Mouse (Mus musculus): ENCODE data around the gene Pkhd1. TPM values are rescaled to one million over a fixed set of nuclear protein-coding genes. Genes with fewer than 3 reads are reported as not detected.

Gene Pkhd1
- 0.19 TPM for polyA plus RNA-seq (2017; shearing (Covaris generic))

GRCm38 (mm10) chr1:20617849-20618530 lies at the start of gene Pkhd1:
Pkhd1 (minus strand) TSS chr1:20618064.

Other genes with a start within 250 kb of the Pkhd1 start
- gene Il17a, start 112.8 kb upstream of the Pkhd1 start, polyA plus RNA-seq (2017; shearing (Covaris generic)), result not detected
- gene Il17f, start 172.6 kb upstream of the Pkhd1 start, polyA plus RNA-seq (2017; shearing (Covaris generic)), result not detected
- gene Mcm3, start 202.2 kb upstream of the Pkhd1 start, polyA plus RNA-seq (2017; shearing (Covaris generic)), result 43.4 TPM